Mouse (Mus musculus): ENCODE data around the gene Ufsp2.

The Ufsp2 gene

DNA sequence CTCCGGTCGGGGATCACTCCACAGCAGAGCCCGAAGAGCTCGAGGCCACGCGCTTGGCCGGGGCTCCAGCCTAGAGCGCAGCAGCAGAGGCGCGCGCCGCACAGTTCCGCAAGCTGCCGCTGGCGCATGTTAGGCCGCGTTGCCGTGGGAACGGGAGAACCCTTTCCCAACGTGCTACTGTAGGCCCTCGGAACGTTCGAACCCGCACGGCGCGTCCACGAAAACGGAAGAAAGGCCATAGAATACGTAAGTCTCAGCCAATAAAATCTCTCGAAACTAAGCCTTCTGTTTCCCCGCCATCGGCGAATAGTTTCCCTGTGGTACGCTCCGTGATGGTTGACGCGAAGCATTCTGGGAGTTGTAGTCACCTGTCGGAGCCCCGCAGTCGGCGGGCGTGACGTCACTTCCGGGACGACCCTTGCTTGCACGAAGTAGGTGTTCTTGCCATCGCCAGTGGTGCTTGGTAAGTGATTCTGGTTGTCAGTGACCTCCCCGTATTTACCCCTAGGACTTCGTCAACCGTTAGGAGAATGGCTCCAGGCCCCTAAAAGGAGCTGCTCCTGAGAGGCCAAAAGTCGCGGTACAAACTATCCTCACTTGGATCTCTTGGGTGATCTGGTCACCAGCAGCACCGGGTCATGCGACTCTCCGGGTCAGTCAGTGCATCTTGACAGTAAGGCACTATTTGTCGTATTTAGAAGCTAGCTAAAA, at the start of gene Ufsp2, which contains the start of gene 1700029J07Rik:
TSS of gene Ufsp2 (plus strand) at position 403 of the 711 bp plus-strand sequence.
TSS of gene 1700029J07Rik (minus strand) at position 127 of the 711 bp plus-strand sequence.
- peak; percentile 91 to 94 for DNase-seq (ENCODE audit: low spot score in 2 of 2)

GRCm38 (mm10) chr8:45934582-45935014, 40.7 kb upstream of the Ufsp2 start, which contains the start of gene Ccdc110:
Gene Ccdc110 (plus strand): TSS chr8:45934619.
- peak; percentile 90 to 97 for DNase-seq (ENCODE audit: low spot score in 2 of 2)

DNA sequence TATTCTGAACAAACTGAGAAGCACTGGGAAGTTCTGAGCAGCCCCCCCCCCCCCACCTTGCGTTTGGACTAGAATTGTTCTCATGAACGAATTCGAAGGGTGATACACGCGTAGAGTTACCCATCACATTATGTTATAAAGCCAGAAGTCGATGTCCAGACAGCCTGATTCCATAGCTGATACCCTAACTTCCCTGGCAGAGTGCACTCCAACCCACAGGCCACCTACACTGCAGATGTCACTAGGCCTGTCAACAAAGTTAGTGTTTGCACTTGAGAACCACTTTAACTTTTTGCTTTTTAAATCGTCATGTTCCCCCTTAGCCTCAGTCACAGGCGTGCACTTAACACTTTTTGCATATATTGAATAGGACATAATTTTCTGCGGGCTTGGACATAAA, 38.3 kb upstream of the Ufsp2 start:
- DNase-seq (ENCODE audit: low spot score in 2 of 2), result no peak

DNA sequence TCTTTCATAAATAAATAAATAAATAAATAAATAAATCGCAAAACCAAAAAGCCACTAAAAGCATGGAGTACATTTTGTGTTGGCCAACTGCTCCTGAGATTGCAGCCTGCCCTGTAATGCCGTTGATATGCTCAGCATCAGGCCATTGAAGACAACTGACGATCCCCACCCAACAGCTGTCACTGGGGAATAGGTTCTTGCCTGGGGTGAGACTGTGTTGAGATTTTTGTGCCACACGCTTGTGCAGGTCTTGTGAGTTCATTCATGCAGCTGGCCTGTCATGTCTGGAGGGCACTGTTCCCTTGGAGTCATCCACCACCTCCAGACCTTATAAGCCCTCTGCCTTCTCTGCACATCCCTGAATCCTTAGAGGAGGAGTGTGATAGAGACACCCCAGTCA, 29.0 kb upstream of the Ufsp2 start:
- DNase-seq (ENCODE audit: low spot score in 2 of 2), result no peak

DNA sequence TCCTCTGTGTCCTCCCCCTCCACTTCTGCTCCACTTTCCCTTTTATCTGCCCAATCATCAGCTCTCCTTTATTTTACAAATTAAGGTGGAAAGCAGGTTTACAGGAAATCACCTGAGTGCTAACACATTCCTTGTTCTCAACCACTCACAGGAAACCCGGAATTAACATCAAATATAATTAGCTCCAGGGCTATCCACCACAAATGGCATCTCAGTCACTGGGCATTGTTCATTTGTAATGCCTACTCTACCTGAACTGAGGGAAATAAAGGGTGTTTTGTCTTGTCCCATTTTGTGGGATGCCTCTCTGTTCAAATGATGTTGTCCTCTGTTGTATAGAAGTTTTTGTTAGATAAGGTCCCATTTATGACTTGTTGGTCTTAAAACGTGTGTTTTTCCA, 24.7 kb upstream of the Ufsp2 start:
- no peak for DNase-seq (ENCODE audit: low spot score in 2 of 2)

DNA sequence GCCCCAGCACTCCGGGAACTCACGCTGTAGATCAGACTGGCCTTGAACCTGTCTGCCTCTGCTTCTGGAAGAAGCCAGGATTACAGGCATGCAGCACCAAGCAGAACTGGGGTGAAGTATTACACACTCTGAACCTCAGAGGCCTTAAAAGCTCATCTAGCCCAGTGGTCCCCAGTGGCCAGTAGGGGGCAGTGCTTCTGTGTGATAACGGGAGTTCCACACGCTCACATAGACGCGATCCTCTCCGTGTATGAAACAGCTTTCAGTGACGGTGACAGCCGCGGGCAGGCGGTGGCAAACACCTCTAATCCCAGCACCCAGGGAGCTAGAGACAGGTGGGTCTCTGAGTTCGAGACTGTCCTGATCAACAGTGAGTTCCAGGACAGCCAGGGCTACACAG, 4.4 kb upstream of the Ufsp2 start:
- no peak for DNase-seq (ENCODE audit: low spot score in 2 of 2)

- DNase-seq (ENCODE audit: low spot score in 2 of 2), result no peak
Observed at GRCm38 (mm10) chr8:45973988-45974505, 1.3 kb upstream of the Ufsp2 start.

DNA sequence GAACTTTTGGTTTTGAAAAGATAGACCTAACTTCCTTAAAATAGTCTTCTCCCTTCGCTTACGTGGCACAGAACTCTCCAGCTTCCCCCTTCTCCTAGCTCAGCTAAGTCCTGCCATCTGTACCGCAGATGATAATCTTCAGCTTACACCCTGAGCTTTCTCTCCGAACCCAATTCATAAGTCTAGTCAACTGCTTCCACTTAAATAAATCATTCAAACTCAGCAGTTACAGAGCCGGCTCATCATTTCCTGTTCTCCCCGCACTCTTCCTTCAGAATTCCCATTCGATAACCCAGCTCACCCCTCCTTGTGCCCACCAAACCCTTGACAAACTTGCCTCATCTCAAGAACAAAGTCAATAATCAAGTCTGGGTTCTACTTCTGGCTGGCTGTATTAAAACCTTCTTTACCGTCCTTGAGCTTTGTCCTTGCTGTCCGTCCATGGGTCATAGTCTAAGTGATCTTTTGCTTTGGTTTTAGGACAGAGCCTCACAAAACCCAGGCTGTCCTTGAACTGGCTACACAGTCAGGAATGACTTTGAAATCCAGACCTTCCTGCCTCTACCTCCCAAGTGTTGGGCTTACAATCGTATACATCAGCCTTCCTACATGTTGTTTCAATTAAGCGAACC, 625 bp downstream of the Ufsp2 start:
- no peak for DNase-seq (ENCODE audit: low spot score in 2 of 2)

GRCm38 (mm10) chr8:45986665-45987064, 11.3 kb downstream of the Ufsp2 start:
- no peak for DNase-seq (ENCODE audit: low spot score in 2 of 2)

DNA sequence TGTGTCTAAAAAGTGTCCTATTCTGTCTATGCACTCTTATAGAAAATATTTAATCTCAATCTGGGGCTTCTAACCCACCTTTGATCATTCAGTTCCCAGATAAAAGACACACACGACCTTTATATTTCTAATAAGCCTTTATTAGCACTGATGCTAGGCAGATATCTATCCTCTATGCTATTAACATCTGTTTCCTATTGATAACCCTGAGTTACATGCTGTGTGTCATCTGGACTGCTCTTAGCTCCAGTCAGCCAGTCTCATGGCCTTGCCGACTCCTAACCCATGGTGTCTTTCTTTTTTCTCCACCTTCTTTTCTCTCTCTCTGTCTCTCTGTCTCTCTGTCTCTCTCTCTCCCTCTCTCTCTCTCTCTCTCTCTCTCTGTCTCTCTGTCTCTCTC, 12.9 kb downstream of the Ufsp2 start:
- DNase-seq (ENCODE audit: low spot score in 2 of 2), result no peak

GRCm38 (mm10) chr8:45990631-45991310, 15.4 kb downstream of the Ufsp2 start:
- no peak for DNase-seq (ENCODE audit: low spot score in 2 of 2)

- DNase-seq (ENCODE audit: low spot score in 2 of 2), result no peak
Observed at GRCm38 (mm10) chr8:45994111-45994510, 18.8 kb downstream of the Ufsp2 start.

- DNase-seq (ENCODE audit: low spot score in 2 of 2), result no peak
Observed at GRCm38 (mm10) chr8:45995576-45995975, 20.2 kb downstream of the Ufsp2 start.

- DNase-seq (ENCODE audit: low spot score in 2 of 2), result no peak
Observed at GRCm38 (mm10) chr8:45998228-45998627, 22.9 kb downstream of the Ufsp2 start.

- peak in 1 of 2 experiments; percentile 42 for DNase-seq (ENCODE audit: low spot score in 2 of 2)
Observed at GRCm38 (mm10) chr8:45999138-45999783, 23.9 kb downstream of the Ufsp2 start, which contains the start of gene Lrp2bp. Gene Lrp2bp (plus strand): TSS chr8:45999303.

DNA sequence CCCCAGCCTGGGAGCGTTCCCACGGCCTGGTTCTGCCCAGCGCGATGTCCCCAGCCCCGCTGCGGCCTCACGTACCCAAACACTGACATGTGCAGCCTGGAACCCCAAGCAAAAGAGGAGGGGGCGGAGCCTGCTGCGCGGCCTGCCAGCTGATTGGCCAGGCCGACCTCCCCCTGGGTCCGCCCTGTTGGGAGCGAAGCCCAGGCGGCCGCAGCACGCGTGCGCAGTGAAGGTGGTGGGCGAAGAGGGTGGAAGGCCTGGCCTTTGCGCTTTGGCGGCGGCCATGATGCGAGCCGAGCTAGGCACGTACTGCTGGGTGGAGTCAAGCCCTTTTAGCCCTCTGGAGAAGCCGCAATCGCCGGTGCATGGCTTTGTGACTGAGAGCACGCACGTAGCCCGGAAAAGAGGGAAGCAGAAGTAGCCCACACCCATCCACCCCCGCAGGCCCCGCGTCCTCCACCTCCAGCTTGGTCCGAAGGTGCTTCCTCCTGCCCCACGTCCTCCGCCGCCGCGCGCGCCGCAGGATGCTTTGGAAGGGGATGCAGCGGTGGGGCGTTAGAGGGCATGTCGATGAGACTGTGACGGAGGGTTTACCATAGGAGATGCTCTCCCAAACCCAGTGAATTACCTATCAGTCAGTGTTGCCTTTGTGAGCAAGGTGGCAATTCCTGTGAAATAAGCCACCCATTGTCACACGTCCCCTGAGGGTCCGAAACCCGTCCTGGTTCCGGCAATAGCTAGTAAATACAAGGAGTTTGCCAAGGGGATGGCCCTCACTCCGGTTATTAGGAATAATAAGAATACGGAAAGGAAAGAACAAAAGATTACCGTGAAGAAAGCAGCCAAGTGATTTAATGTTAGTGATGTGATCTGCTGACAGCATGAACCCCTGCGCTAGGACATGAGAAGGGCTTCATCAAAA, 24.7 kb downstream of the Ufsp2 start:
- DNase-seq (ENCODE audit: low spot score in 2 of 2), result peak; percentile 97 to 99

GRCm38 (mm10) chr8:46005596-46005995, 30.3 kb downstream of the Ufsp2 start, which contains the start of gene Ankrd37:
Gene Ankrd37 (minus strand): TSS chr8:46005707.
- DNase-seq (ENCODE audit: low spot score in 2 of 2), result no peak

DNA sequence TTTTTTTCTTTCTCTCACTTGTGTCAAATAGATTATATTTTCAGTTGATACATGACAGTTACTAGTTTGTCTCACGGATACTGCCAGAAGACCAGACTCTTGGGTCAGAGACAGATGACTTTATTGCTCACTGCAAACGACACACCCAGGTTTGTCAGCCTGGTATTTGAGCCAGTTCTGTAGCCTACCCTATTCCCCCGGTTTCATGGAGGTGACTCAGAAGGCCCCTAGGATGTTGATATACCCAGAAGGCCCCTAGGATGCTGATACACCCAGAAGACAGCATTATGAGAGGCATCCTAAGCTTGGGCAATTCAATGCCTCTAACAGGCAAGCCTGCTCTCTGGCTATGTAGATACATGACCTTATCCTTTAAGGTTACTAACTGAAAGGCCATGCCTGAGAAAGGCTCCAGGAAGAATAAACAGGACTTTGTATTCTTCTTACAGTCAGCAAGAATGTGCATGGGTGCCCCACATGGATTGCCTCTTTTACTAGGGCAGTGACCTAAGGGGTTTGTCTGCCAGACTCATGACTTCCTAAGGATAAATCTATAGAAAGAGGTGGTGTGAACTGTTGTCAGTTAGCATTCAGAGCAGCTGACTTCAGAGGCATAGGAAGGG, 31.8 kb downstream of the Ufsp2 start:
- no peak for DNase-seq (ENCODE audit: low spot score in 2 of 2)

- no peak for DNase-seq (ENCODE audit: low spot score in 2 of 2)
Observed at GRCm38 (mm10) chr8:46010306-46010705, 35.0 kb downstream of the Ufsp2 start.
